Mouse (Mus musculus): ENCODE data around the gene Nacc1. TPM values are rescaled to one million over a fixed set of nuclear protein-coding genes. Genes with fewer than 3 reads are reported as not detected.
A peak's percentile ranks its signal among the peaks of the same experiment; 100 is the strongest.

The Nacc1 gene
- total RNA-seq, 2 experiments from 2014 or later: 77.0 to 77.9 TPM

- peak in 1 of 2 experiments; percentile 46 for DNase-seq (ENCODE audit: extremely low spot score in 1 of 2, low spot score in 2 of 2)
- intact Hi-C loops (cut with DNase I): no loop called here
These were observed 31.5 kb downstream of the Nacc1 start for GRCm38 (mm10) chr8:84656191-84656525.

- peak in 1 of 2 experiments; percentile 83 for DNase-seq (ENCODE audit: extremely low spot score in 1 of 2, low spot score in 2 of 2)
- intact Hi-C loops (cut with DNase I): no loop called here
These were observed 32.1 kb downstream of the Nacc1 start for GRCm38 (mm10) chr8:84655336-84656190.

GRCm38 (mm10) chr8:84654597-84654996 lies 33.1 kb downstream of the Nacc1 start:
- no peak for DNase-seq (ENCODE audit: extremely low spot score in 1 of 2, low spot score in 2 of 2)
- intact Hi-C loops (cut with DNase I): no loop called here

GRCm38 (mm10) chr8:84653092-84653631 lies 34.5 kb downstream of the Nacc1 start:
- DNase-seq (ENCODE audit: extremely low spot score in 1 of 2, low spot score in 2 of 2): no peak
- intact Hi-C loops (cut with DNase I): no loop called here

GRCm38 (mm10) chr8:84650213-84650612 lies 37.4 kb downstream of the Nacc1 start:
- intact Hi-C loops (cut with DNase I): no loop called here
- no peak for DNase-seq (ENCODE audit: extremely low spot score in 1 of 2, low spot score in 2 of 2)

- DNase-seq (ENCODE audit: extremely low spot score in 1 of 2, low spot score in 2 of 2): peak in 1 of 2 experiments; percentile 51
- intact Hi-C loops (cut with DNase I): no loop called here
These were observed 40.2 kb downstream of the Nacc1 start for GRCm38 (mm10) chr8:84647461-84647901.

GRCm38 (mm10) chr8:84646800-84647199 lies 40.9 kb downstream of the Nacc1 start:
- intact Hi-C loops (cut with DNase I): no loop called here
- no peak for DNase-seq (ENCODE audit: extremely low spot score in 1 of 2, low spot score in 2 of 2)

- no peak for DNase-seq (ENCODE audit: extremely low spot score in 1 of 2, low spot score in 2 of 2)
- intact Hi-C loops (cut with DNase I): loop anchor here (5.0 kb wide), 1 partner anchor 169 kb away; no protein-coding TSS in a partner anchor
These were observed 44.6 kb downstream of the Nacc1 start for GRCm38 (mm10) chr8:84643019-84643418.

- no peak for DNase-seq (ENCODE audit: extremely low spot score in 1 of 2, low spot score in 2 of 2)
- intact Hi-C loops (cut with DNase I): loop anchor here (5.0 kb wide), 1 partner anchor 171 kb away; no protein-coding TSS in a partner anchor
These were observed 45.9 kb downstream of the Nacc1 start for GRCm38 (mm10) chr8:84641578-84642361.

GRCm38 (mm10) chr8:84640617-84641294 lies 46.9 kb downstream of the Nacc1 start:
- DNase-seq (ENCODE audit: extremely low spot score in 1 of 2, low spot score in 2 of 2): no peak
- intact Hi-C loops (cut with DNase I): loop anchor here (5.0 kb wide), 1 partner anchor 172 kb away; no protein-coding TSS in a partner anchor

- DNase-seq (ENCODE audit: extremely low spot score in 1 of 2, low spot score in 2 of 2): no peak
- intact Hi-C loops (cut with DNase I): loop anchor here (5.0 kb wide), 1 partner anchor 172 kb away; no protein-coding TSS in a partner anchor
These were observed 47.6 kb downstream of the Nacc1 start for GRCm38 (mm10) chr8:84640010-84640588.

- peak; percentile 86 to 95 for DNase-seq (ENCODE audit: extremely low spot score in 1 of 2, low spot score in 2 of 2)
- intact Hi-C loops (cut with DNase I): loop anchor here (5.0 kb wide), 1 partner anchor 173 kb away; no protein-coding TSS in a partner anchor
These were observed 48.3 kb downstream of the Nacc1 start for GRCm38 (mm10) chr8:84639162-84640009.

- DNase-seq (ENCODE audit: extremely low spot score in 1 of 2, low spot score in 2 of 2): peak in 1 of 2 experiments; percentile 65
- intact Hi-C loops (cut with DNase I): no loop called here
These were observed 49.0 kb downstream of the Nacc1 start for GRCm38 (mm10) chr8:84638555-84639161.

- DNase-seq (ENCODE audit: extremely low spot score in 1 of 2, low spot score in 2 of 2): no peak
- intact Hi-C loops (cut with DNase I): no loop called here
These were observed 49.6 kb downstream of the Nacc1 start for GRCm38 (mm10) chr8:84637946-84638554.

GRCm38 (mm10) chr8:84636051-84636691 lies 51.5 kb downstream of the Nacc1 start:
- DNase-seq (ENCODE audit: extremely low spot score in 1 of 2, low spot score in 2 of 2): peak in 1 of 2 experiments; percentile 49
- intact Hi-C loops (cut with DNase I): no loop called here

GRCm38 (mm10) chr8:84635397-84636050 lies 52.1 kb downstream of the Nacc1 start:
- DNase-seq (ENCODE audit: extremely low spot score in 1 of 2, low spot score in 2 of 2): no peak
- intact Hi-C loops (cut with DNase I): no loop called here
